ENCODE assay signal across 14 mouse cellular contexts in genomic region chr2:4858161-4858560, GRCm38 (mm10).
"Had no signal": no experiment of that assay in that cellular context is flagged by ENCODE, and none has a peak within 500 bp of the region (broad histone marks: within the 10 kb centered on the region; RNA-seq: fewer than 3 reads in every experiment).

No protein-coding gene starts in this region.

- H3K4me1 ChIP-seq: liver, embryonic 13.5 days; midbrain, embryonic 13.5 days had no signal

- H3K27ac ChIP-seq: liver, embryonic 13.5 days; midbrain, embryonic 13.5 days; neural tube, embryonic 15.5 days; stomach, embryonic 15.5 days had no signal

- H3K4me3 ChIP-seq: liver, embryonic 13.5 days; midbrain, embryonic 13.5 days; myocyte; neural tube, embryonic 15.5 days; stomach, embryonic 15.5 days had no signal

- H3K9ac ChIP-seq: liver, embryonic 13.5 days; liver, postnatal 0 days; midbrain, embryonic 13.5 days; neural tube, embryonic 15.5 days; stomach, embryonic 15.5 days had no signal

- H3K27me3 ChIP-seq: liver, embryonic 13.5 days; midbrain, embryonic 13.5 days; neural tube, embryonic 15.5 days; stomach, embryonic 15.5 days had no signal

- DNase-seq: kidney, adult 11 months; kidney, postnatal 14 days; left cerebral cortex, postnatal 4 days; liver; liver, embryonic 13.5 days; liver, postnatal 0 days; right cerebral cortex, postnatal 4 days; spleen, adult 18-20 months; thymus, adult 2 months; thymus, postnatal 36 days had no signal

- H3K36me3 ChIP-seq: liver, embryonic 13.5 days; midbrain, embryonic 13.5 days; neural tube, embryonic 15.5 days; stomach, embryonic 15.5 days had no signal

- ATAC-seq: liver, postnatal 0 days had no signal

- H3K4me2 ChIP-seq: liver, embryonic 13.5 days; midbrain, embryonic 13.5 days; neural tube, embryonic 15.5 days; stomach, embryonic 15.5 days had no signal

- H3K9me3 ChIP-seq: liver, embryonic 13.5 days; midbrain, embryonic 13.5 days; neural tube, embryonic 15.5 days; stomach, embryonic 15.5 days had no signal
